Mouse (Mus musculus) limb, embryonic 14.5 days (tissue): ENCODE results near the gene Zfp664. TPM values are rescaled to one million over a fixed set of nuclear protein-coding genes. Genes with fewer than 3 reads are reported as not detected.
A peak's percentile ranks its signal among the peaks of the same experiment; 100 is the strongest.

Experiments
- ATAC-seq: fragments of 200-750 bp; cut with Nextera tagmentation; 2 replicates; pipeline ENCODE4 v1.8.0; 2017; ENCODE audit warnings: low read depth, moderate number of reproducible peaks, moderate TSS enrichment; ENCODE audit not compliant: low FRiP score
- DNase-seq: peaks from one replicate; pipeline ENCODE4 v3.0.0-alpha.2; 2015; ENCODE audit warnings: low spot score
- H3K27ac ChIP-seq: fragments of 300-500 bp; sonication (generic); replicated peaks from 2 replicates; pipeline ENCODE4 v1.5.1; 2014; ENCODE audit warnings: low read depth, mild to moderate bottlenecking, low read length, moderate library complexity, mixed read lengths
- H3K27me3 ChIP-seq: fragments of 300-500 bp; sonication (generic); 2 replicates; pipeline ENCODE4 v1.6.1; 2014; ENCODE audit warnings: low read length, mixed read lengths; ENCODE audit not compliant: control insufficient read depth, insufficient read depth
- H3K36me3 ChIP-seq: fragments of 300-500 bp; sonication (generic); 2 replicates; pipeline ENCODE4 v1.6.1; 2014; ENCODE audit warnings: mild to moderate bottlenecking, low read length, moderate library complexity, mixed read lengths; ENCODE audit not compliant: control insufficient read depth, insufficient read depth
- H3K4me1 ChIP-seq: fragments of 300-500 bp; sonication (generic); 2 replicates; pipeline ENCODE4 v1.6.1; 2014; ENCODE audit warnings: antibody characterized with exemption, low read length, mixed read lengths; ENCODE audit not compliant: control insufficient read depth, insufficient read depth
- H3K4me2 ChIP-seq: fragments of 300-500 bp; sonication (generic); replicated peaks from 2 replicates; pipeline ENCODE4 v1.6.1; 2014; ENCODE audit warnings: low read depth, mild to moderate bottlenecking, low read length, moderate library complexity; ENCODE audit not compliant: severe bottlenecking
- H3K4me3 ChIP-seq: fragments of 300-500 bp; sonication (generic); replicated peaks from 2 replicates; pipeline ENCODE4 v1.5.1; 2014; ENCODE audit warnings: low read length
- H3K9ac ChIP-seq: fragments of 300-500 bp; sonication (generic); 2 replicates; pipeline ENCODE4 v1.6.1; 2014; ENCODE audit warnings: mild to moderate bottlenecking, low read depth, low read length, moderate library complexity; ENCODE audit not compliant: severe bottlenecking
- H3K9me3 ChIP-seq: fragments of 300-500 bp; sonication (generic); 2 replicates; pipeline ENCODE4 v1.6.1; 2016; ENCODE audit warnings: low read length; ENCODE audit not compliant: control insufficient read depth
- POLR2A ChIP-seq: fragments of 200-500 bp; IDR thresholded peaks from 2 replicates; pipeline ENCODE4 v1.8.0; 2012; ENCODE audit warnings: inconsistent platforms, mild to moderate bottlenecking, moderate library complexity, borderline replicate concordance; ENCODE audit not compliant: insufficient read depth, insufficient read length; ENCODE audit errors: extremely low read depth
- WGBS: fragments of 180-500 bp; shearing (Covaris S2); extraction: QIAGEN DNeasy Blood & Tissue Kit; methylation state at CpG from one replicate; pipeline ENCODE4 v1.1.7; 2014; 5-methylcytosine and 5-hydroxymethylcytosine counted together
- polyA plus RNA-seq, 2 experiments: library from polyadenylated mRNA; depleted of rRNA in 1 of 2; stranded (reverse) in 1 of 2; unstranded in 1 of 2; fragments of >200 nt; fragmentation: Nextera tagmentation in 1 of 2; extraction: Ambion mirVana in 1 of 2; gene quantifications; 2 replicates each; pipeline versions ENCODE4 v1.2.1 to v1.2.3; 2012 to 2014

Gene Zfp664
- polyA plus RNA-seq, 2 experiments = 52.4 to 65.7 TPM

DNA sequence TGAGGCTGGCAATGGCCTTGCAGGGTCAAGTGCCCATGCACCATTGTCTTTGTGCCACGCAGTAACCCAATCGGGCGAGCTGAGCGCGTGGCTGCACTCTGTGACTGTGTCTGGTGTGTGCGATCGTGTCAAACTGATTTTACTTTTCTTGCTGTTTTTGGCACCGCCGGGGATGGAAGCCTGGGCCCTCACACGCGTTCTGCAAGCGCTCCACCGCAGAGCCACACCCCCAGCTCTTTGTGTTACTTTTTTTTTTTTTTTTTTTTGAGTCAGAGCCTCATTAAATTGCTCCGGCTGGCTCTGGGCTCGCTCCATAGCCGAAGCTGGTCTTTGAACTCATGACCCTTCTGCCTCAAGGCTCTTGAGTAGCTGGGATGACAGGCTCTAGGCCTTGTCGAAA is 88.8 kb downstream of the Zfp664 start:
- Histone ChIP-seq H3K4me3 (no peak overlapping the region), H3K9me3 (peaks cover 6% of the 10 kb centered on the region; the same call in 1 of the 2 replicates), H3K27ac (peak overlapping the region; percentile 98), H3K36me3 (no peaks in the 10 kb centered on the region), H3K27me3 (no peaks in the 10 kb centered on the region), H3K4me2 (peak overlapping the region; percentile 37), H3K9ac (peak overlapping the region; percentile 21; the same call in 1 of the 2 replicates), H3K4me1 (peaks cover 50% of the 10 kb centered on the region)
- DNase-seq (peak; percentile 58), ATAC-seq (peak; percentile 39)
- TF ChIP-seq POLR2A = no peak
- WGBS = 51% methylated on average over 17 of the region's 17 CpGs

Other genes with a start within 250 kb of the Zfp664 start
- gene Atp6v0a2, start 234.1 kb upstream of the Zfp664 start, polyA plus RNA-seq (2012; rRNA removed) = 33.3 and 39.7 TPM in 2 replicates
- gene Atp6v0a2, start 234.1 kb upstream of the Zfp664 start, polyA plus RNA-seq (2014; fragmentation: Nextera tagmentation; extraction: Ambion mirVana) = 42.8 and 45.4 TPM in 2 replicates
- 0.20 and 0.38 TPM in 2 replicates for gene Dnah10, start 137.6 kb upstream of the Zfp664 start, polyA plus RNA-seq (2012; rRNA removed)
- gene Dnah10, start 137.6 kb upstream of the Zfp664 start, polyA plus RNA-seq (2014; fragmentation: Nextera tagmentation; extraction: Ambion mirVana) = 0.11 TPM in 1 of 2 replicates, not detected in the other
- 3.8 and 5.0 TPM in 2 replicates for gene Ccdc92, start 267 bp upstream of the Zfp664 start, polyA plus RNA-seq (2012; rRNA removed)
- 4.1 and 4.2 TPM in 2 replicates for gene Ccdc92, start 267 bp upstream of the Zfp664 start, polyA plus RNA-seq (2014; fragmentation: Nextera tagmentation; extraction: Ambion mirVana)
- 107 and 154 TPM in 2 replicates for gene Rflna, start 140.5 kb downstream of the Zfp664 start, polyA plus RNA-seq (2012; rRNA removed)
- 47.4 and 55.8 TPM in 2 replicates for gene Rflna, start 140.5 kb downstream of the Zfp664 start, polyA plus RNA-seq (2014; fragmentation: Nextera tagmentation; extraction: Ambion mirVana)